Mouse (Mus musculus) layer of hippocampus, adult 6 months (tissue): ENCODE data around the gene Adcyap1r1. TPM values are rescaled to one million over a fixed set of nuclear protein-coding genes. Genes with fewer than 3 reads are reported as not detected.

Experiments used
- long read RNA-seq, 2 experiments: library from polyadenylated mRNA; unstranded; transcript quantifications; one replicate each; pipeline ENCODE4 v2.0.0; 2019 to 2020
- microRNA-seq: library from miRNA; unstranded; fragments of <30 nt; microRNA quantifications from one replicate; pipeline ENCODE4 v1.2.0, GENCODE M21; 2020
- polyA plus RNA-seq: library from polyadenylated mRNA; unstranded; fragments of <200 nt; fragmentation: Nextera tagmentation; gene quantifications from 2 replicates; pipeline ENCODE4 v1.2.3, GENCODE M21; 2021

Adcyap1r1 gene
- 93.5 and 102 TPM in 2 replicates for polyA plus RNA-seq
- long read RNA-seq, experiment 1, full-length matches to known transcripts, result 12 of 55 reads
- long read RNA-seq, experiment 1, partial matches to known transcripts, result 3 of 55 reads
- long read RNA-seq, experiment 1, other reads (novel, unspliced or antisense), result 40 of 55 reads
- long read RNA-seq, experiment 2, full-length matches to known transcripts, result 82 of 241 reads
- long read RNA-seq, experiment 2, partial matches to known transcripts, result 12 of 241 reads
- long read RNA-seq, experiment 2, other reads (novel, unspliced or antisense), result 147 of 241 reads

GRCm38 (mm10) chr6:55451771-55452371, at the start of gene Adcyap1r1:
Gene Adcyap1r1, plus strand, starts transcription at chr6:55451978.

Small RNA genes within 50 kb of the gene (microRNA-seq; reads per million reads assigned to microRNA genes)
- gene Gm44352, result not detected

Other genes with a start within 250 kb of the Adcyap1r1 start
- 4.6 and 6.3 TPM in 2 replicates for gene Mindy4, start 248.6 kb upstream of the Adcyap1r1 start, polyA plus RNA-seq
- 2.2 TPM in 1 of 2 replicates, not detected in the other for gene Aqp1, start 115.5 kb upstream of the Adcyap1r1 start, polyA plus RNA-seq
- gene Ghrhr, start 75.7 kb upstream of the Adcyap1r1 start, polyA plus RNA-seq, result not detected in 2 replicates
- 111 and 125 TPM in 2 replicates for gene Neurod6, start 229.3 kb downstream of the Adcyap1r1 start, polyA plus RNA-seq